Mouse (Mus musculus): ENCODE data around the gene Ndufa6. TPM values are rescaled to one million over a fixed set of nuclear protein-coding genes. Genes with fewer than 3 reads are reported as not detected.

Gene Ndufa6
- total and polyA plus RNA-seq, 2 experiments from 2014 or later = 271 to 416 TPM

DNA sequence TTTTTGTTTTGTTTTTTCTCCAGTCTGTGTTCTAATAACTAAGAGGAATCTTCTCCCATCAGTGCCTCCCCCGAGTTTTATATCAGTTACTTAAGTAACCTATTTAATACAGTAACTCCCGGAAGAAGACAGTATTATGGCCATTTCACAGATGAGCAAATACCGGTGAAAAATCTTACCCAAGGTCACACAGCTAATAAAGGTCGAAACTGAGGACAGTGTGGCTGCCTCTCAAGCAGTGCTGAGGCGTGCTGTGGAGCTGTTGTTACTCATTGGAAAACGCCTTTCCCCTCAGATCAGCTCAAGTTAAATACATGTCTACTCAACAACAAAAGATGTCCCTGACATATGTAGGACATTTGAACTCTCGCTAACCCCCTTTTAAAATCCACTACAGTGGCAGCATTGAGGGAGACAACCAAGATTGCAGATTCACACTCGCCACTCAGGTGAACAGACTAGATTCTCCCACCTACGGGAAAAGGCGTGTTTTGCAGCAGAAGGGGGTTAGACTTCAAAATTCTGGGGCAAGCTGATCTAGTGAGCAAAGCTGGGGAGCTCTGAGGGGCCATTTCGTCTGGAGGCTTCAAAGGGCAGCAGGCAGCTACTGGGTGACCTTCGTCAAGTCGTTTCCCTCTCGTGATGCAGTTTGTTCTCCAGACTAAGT lies 911 bp downstream of the Ndufa6 start:
- Histone ChIP-seq H3K27ac (ENCODE audit: low read depth, low read length) (peak overlapping the region; percentile 88; the same call in 1 of the 2 replicates), H3K4me3 (ENCODE audit: low read depth, low read length) (peak overlapping the region; percentile 97), H3K9me3 (ENCODE audit: low read length) (no peaks in the 10 kb centered on the region), H3K4me1 (ENCODE audit: insufficient read depth) (peaks cover 11% of the 10 kb centered on the region), H3K36me3 (ENCODE audit: insufficient read depth) (peaks cover 26% of the 10 kb centered on the region), H3K9ac (peak overlapping the region; percentile 99), H3K4me2 (ENCODE audit: low read depth) (peak overlapping the region; percentile 78), H3K27me3 (ENCODE audit: insufficient read depth, low read length) (no peaks in the 10 kb centered on the region)
- ATAC-seq (no peak), DNase-seq (no peak)
- WGBS = 28% methylated on average over 14 of the region's 14 CpGs
- TF ChIP-seq CTCF (IDR thresholded peaks at IDR 0.05; ENCODE audit: low read depth) = no peak

GRCm38 (mm10) chr15:82351480-82351879 lies 2.6 kb downstream of the Ndufa6 start:
- TF ChIP-seq CTCF (IDR thresholded peaks at IDR 0.05; ENCODE audit: low read depth) = no peak
- H3K4me1 ChIP-seq (ENCODE audit: insufficient read depth) = peaks cover 23% of the 10 kb centered on the region
- no peak overlapping the region for H3K27ac ChIP-seq (ENCODE audit: low read depth, low read length)
- no peak overlapping the region for H3K4me3 ChIP-seq (ENCODE audit: low read depth, low read length)
- ATAC-seq = no peak
- H3K4me2 ChIP-seq (ENCODE audit: low read depth) = no peak overlapping the region
- 89% methylated on average over 3 of the region's 3 CpGs for WGBS
- H3K36me3 ChIP-seq (ENCODE audit: insufficient read depth) = peaks cover 31% of the 10 kb centered on the region
- H3K27me3 ChIP-seq (ENCODE audit: insufficient read depth, low read length) = no peaks in the 10 kb centered on the region
- no peaks in the 10 kb centered on the region for H3K9me3 ChIP-seq (ENCODE audit: low read length)
- no peak for DNase-seq
- H3K9ac ChIP-seq = no peak overlapping the region

DNA sequence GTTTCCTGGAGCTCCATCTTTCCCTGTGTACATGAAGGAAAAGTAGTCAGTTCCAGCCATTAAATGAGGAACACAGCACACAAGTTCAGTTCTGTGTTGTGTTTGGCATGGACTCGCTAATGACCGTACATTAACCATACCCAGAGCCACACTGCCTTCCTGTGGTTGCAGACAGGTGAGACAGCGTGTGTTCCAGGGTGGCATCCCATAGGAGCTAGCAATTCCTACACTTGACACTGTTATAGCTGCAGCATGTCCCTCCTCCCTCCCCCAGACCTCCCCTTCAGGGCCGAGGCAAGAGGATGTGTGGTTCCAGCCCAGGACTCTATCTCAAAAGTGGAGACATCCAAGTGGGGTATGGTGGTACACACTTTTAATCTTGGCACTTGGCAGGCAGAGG lies 3.8 kb downstream of the Ndufa6 start:
- H3K9me3 ChIP-seq (ENCODE audit: low read length) = no peaks in the 10 kb centered on the region
- ATAC-seq = no peak

GRCm38 (mm10) chr15:82348999-82349341 lies 5.2 kb downstream of the Ndufa6 start:
- H3K27ac ChIP-seq (ENCODE audit: low read depth, low read length) = no peak overlapping the region
- H3K4me1 ChIP-seq (ENCODE audit: insufficient read depth) = peaks cover 25% of the 10 kb centered on the region
- no peak overlapping the region for H3K4me3 ChIP-seq (ENCODE audit: low read depth, low read length)
- 89% methylated on average over 2 of the region's 2 CpGs for whole genome bisulfite sequencing
- no peak overlapping the region for H3K9ac ChIP-seq
- TF ChIP-seq CTCF (IDR thresholded peaks at IDR 0.05; ENCODE audit: low read depth) = no peak
- DNase-seq (no peak), ATAC-seq (no peak)
- no peak overlapping the region for H3K4me2 ChIP-seq (ENCODE audit: low read depth)
- peaks cover 31% of the 10 kb centered on the region for H3K36me3 ChIP-seq (ENCODE audit: insufficient read depth)
- no peaks in the 10 kb centered on the region for H3K27me3 ChIP-seq (ENCODE audit: insufficient read depth, low read length)
- no peaks in the 10 kb centered on the region for H3K9me3 ChIP-seq (ENCODE audit: low read length)

More for the DNA sequence above, 3.8 kb downstream of the Ndufa6 start:
- 89% methylated on average over 4 of the region's 4 CpGs for WGBS
- H3K9ac ChIP-seq = no peak overlapping the region
- no peaks in the 10 kb centered on the region for H3K27me3 ChIP-seq (ENCODE audit: insufficient read depth, low read length)
- no peak overlapping the region for H3K4me2 ChIP-seq (ENCODE audit: low read depth)
- no peak for DNase-seq
- peaks cover 25% of the 10 kb centered on the region for H3K4me1 ChIP-seq (ENCODE audit: insufficient read depth)
- no peak overlapping the region for H3K27ac ChIP-seq (ENCODE audit: low read depth, low read length)
- H3K36me3 ChIP-seq (ENCODE audit: insufficient read depth) = peaks cover 31% of the 10 kb centered on the region
- no peak for TF ChIP-seq CTCF (IDR thresholded peaks at IDR 0.05; ENCODE audit: low read depth)
- no peak overlapping the region for H3K4me3 ChIP-seq (ENCODE audit: low read depth, low read length)

DNA sequence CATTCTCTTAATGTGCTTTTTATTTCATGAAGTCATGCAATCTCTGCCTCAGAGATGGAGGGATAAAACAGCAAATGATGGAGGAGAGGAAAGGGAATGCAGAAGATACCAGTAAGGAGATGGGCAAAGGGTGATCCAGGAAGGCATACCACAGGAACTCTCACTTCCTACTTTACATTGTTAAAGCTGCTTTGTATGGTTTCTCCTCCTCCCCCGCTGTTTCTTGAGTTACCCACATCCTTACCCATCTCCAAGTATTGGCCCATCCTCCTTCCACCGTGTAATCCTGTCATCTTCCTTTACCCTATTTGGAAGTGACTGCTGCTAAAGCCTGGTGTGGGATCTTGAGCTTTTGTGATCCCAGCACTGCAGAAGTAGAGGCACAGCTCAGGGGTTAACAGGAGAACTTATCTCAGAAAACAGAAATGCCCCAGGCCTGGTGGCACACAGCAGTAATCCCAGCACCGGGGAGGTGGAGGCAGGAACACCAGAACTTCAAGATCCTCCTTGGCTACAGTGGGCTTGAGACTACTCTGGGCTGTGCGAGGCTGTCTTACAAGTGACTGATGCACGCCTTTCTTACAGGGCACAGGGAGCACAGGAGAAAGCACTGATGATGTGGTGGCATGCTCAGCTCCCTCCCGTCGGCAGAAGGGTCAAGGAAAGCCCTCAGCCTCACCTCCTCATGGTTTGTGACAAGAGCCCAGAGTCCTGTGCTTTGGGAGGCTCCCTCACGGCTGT lies 5.7 kb downstream of the Ndufa6 start:
- Histone ChIP-seq H3K27ac (ENCODE audit: low read depth, low read length) (no peak overlapping the region), H3K4me1 (ENCODE audit: insufficient read depth) (peaks cover 24% of the 10 kb centered on the region), H3K4me3 (ENCODE audit: low read depth, low read length) (no peak overlapping the region), H3K9ac (no peak overlapping the region), H3K4me2 (ENCODE audit: low read depth) (no peak overlapping the region), H3K9me3 (ENCODE audit: low read length) (no peaks in the 10 kb centered on the region), H3K36me3 (ENCODE audit: insufficient read depth) (peaks cover 31% of the 10 kb centered on the region), H3K27me3 (ENCODE audit: insufficient read depth, low read length) (no peaks in the 10 kb centered on the region)
- TF ChIP-seq CTCF (IDR thresholded peaks at IDR 0.05; ENCODE audit: low read depth) = no peak
- ATAC-seq (no peak), DNase-seq (no peak)
- 88% methylated on average over 8 of the region's 8 CpGs for WGBS

DNA sequence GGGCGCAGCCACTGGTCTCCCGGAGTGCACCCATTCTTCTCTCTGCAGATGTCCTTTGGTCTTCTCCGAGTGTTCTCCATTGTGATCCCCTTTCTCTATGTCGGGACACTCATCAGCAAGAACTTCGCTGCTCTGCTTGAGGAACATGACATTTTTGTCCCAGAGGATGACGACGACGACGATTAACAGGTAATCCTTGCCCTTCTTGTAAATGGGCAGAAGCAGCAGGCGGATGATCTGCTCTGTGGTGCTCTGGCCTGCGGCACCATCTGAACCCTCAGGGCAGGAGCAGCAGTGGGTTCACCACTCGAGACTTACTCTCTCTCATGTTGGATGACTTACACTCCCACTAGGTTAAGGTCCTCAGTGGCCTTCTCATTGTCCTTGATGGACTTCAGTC lies 6.3 kb downstream of the Ndufa6 start:
- Histone ChIP-seq H3K4me3 (ENCODE audit: low read depth, low read length) (no peak overlapping the region), H3K27me3 (ENCODE audit: insufficient read depth, low read length) (no peaks in the 10 kb centered on the region), H3K9ac (no peak overlapping the region), H3K4me2 (ENCODE audit: low read depth) (no peak overlapping the region), H3K9me3 (ENCODE audit: low read length) (no peaks in the 10 kb centered on the region), H3K4me1 (ENCODE audit: insufficient read depth) (peaks cover 18% of the 10 kb centered on the region), H3K36me3 (ENCODE audit: insufficient read depth) (peaks cover 31% of the 10 kb centered on the region), H3K27ac (ENCODE audit: low read depth, low read length) (no peak overlapping the region)
- 93% methylated on average over 12 of the region's 12 CpGs for WGBS
- no peak for TF ChIP-seq CTCF (IDR thresholded peaks at IDR 0.05; ENCODE audit: low read depth)
- DNase-seq (no peak), ATAC-seq (no peak)

DNA sequence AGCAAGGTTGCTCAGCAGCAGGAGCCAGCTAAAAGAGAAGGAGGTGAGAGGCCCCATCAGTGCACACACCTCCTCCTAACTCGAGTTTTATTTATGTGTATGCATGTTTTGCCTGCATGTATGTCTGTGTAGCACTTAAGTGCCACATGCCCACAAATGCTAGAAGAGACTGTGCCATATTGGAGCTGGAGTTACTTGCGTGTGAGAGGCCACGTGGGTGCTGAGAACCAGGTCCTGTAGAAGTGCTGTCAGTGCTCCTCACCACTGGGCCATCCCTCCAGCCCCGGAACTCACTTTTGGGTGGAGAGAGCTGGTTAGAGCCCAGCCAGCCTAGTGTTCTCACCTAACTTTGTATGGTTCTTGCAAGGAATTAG lies 6.8 kb downstream of the Ndufa6 start:
- WGBS = 83% methylated on average over 4 of the region's 4 CpGs
- Histone ChIP-seq H3K9me3 (ENCODE audit: low read length) (no peaks in the 10 kb centered on the region), H3K9ac (0 out of 2 replicates have a peak overlapping the region, but pooled peaks have one; percentile 80), H3K4me3 (ENCODE audit: low read depth, low read length) (peak overlapping the region; percentile 72; the same call in 1 of the 2 replicates), H3K4me1 (ENCODE audit: insufficient read depth) (peaks cover 13% of the 10 kb centered on the region), H3K27ac (ENCODE audit: low read depth, low read length) (no peak overlapping the region), H3K27me3 (ENCODE audit: insufficient read depth, low read length) (no peaks in the 10 kb centered on the region), H3K4me2 (ENCODE audit: low read depth) (peak overlapping the region; percentile 86), H3K36me3 (ENCODE audit: insufficient read depth) (peaks cover 31% of the 10 kb centered on the region)
- no peak for DNase-seq
- TF ChIP-seq CTCF (IDR thresholded peaks at IDR 0.05; ENCODE audit: low read depth) = no peak
- ATAC-seq = no peak

All from forebrain, postnatal 0 days (tissue).